Mouse (Mus musculus): ENCODE measurements around the gene Slc24a3. TPM values are rescaled to one million over a fixed set of nuclear protein-coding genes. Genes with fewer than 3 reads are reported as not detected.

Gene Slc24a3
- polyA plus RNA-seq, 1 experiment from 2014 or later, result 8.8 TPM

DNA sequence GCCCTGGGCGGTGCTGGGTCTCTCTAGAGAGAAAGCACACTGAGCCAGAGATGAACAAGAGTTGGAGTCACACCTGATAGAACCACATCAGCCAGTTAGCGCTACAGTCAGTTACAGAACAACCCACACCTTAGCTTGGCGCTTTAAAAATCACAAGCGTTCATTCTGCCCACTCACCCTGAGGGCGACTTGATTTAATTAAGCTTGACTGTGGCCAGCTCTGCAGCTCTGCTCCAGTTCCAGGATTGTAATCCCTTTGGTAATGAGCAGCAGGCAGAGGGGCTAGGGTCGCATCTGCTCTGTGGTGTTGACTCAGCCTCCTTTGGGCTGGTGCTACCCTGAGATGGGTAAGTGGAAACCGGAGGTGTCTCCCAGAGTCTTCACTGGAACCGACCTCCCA, 446.2 kb downstream of the Slc24a3 start:
- Histone ChIP-seq H3K27ac (ENCODE audit: low read depth) (no peak overlapping the region), H3K4me1 (replicated peaks; ENCODE audit: control insufficient read depth, insufficient read depth, low read length) (no peaks in the 10 kb centered on the region), H3K4me2 (ENCODE audit: low read length) (no peak overlapping the region), H3K4me3 (ENCODE audit: low read depth, low read length) (no peak overlapping the region), H3K9ac (ENCODE audit: low read length) (no peak overlapping the region), H3K9me3 (ENCODE audit: control insufficient read depth, low read length) (no peaks in the 10 kb centered on the region), H3K36me3 (ENCODE audit: control insufficient read depth, insufficient read depth, low read length) (no peaks in the 10 kb centered on the region), H3K27me3 (replicated peaks; ENCODE audit: control insufficient read depth, insufficient read depth, low read length) (no peaks in the 10 kb centered on the region)
- DNase-seq (ENCODE audit: low spot score) (no peak), ATAC-seq (replicated peaks; ENCODE audit: low FRiP score, low TSS enrichment, low read depth) (no peak)
- 88% methylated on average over 8 of the region's 8 CpGs for WGBS

- no peaks in the 10 kb centered on the region for H3K9me3 ChIP-seq (ENCODE audit: control insufficient read depth, low read length)
- no peak overlapping the region for H3K27ac ChIP-seq (ENCODE audit: low read depth)
- no peak for ATAC-seq (replicated peaks; ENCODE audit: low FRiP score, low TSS enrichment, low read depth)
- H3K4me2 ChIP-seq (ENCODE audit: low read length), result no peak overlapping the region
- H3K27me3 ChIP-seq (replicated peaks; ENCODE audit: control insufficient read depth, insufficient read depth, low read length), result no peaks in the 10 kb centered on the region
- no peak overlapping the region for H3K4me3 ChIP-seq (ENCODE audit: low read depth, low read length)
- WGBS, result 55% methylated on average over 4 of the region's 4 CpGs
- no peaks in the 10 kb centered on the region for H3K36me3 ChIP-seq (ENCODE audit: control insufficient read depth, insufficient read depth, low read length)
- peaks cover 11% of the 10 kb centered on the region for H3K4me1 ChIP-seq (replicated peaks; ENCODE audit: control insufficient read depth, insufficient read depth, low read length)
- no peak overlapping the region for H3K9ac ChIP-seq (ENCODE audit: low read length)
- no peak for DNase-seq (ENCODE audit: low spot score)
Measured at GRCm38 (mm10) chr2:145619688-145620087, 452.1 kb downstream of the Slc24a3 start.

GRCm38 (mm10) chr2:145620709-145621108, 453.2 kb downstream of the Slc24a3 start:
- Histone ChIP-seq H3K9me3 (ENCODE audit: control insufficient read depth, low read length) (no peaks in the 10 kb centered on the region), H3K27me3 (replicated peaks; ENCODE audit: control insufficient read depth, insufficient read depth, low read length) (no peaks in the 10 kb centered on the region), H3K4me1 (replicated peaks; ENCODE audit: control insufficient read depth, insufficient read depth, low read length) (peaks cover 11% of the 10 kb centered on the region), H3K9ac (ENCODE audit: low read length) (no peak overlapping the region), H3K4me2 (ENCODE audit: low read length) (no peak overlapping the region), H3K27ac (ENCODE audit: low read depth) (peak overlapping the region; percentile 47), H3K4me3 (ENCODE audit: low read depth, low read length) (no peak overlapping the region), H3K36me3 (ENCODE audit: control insufficient read depth, insufficient read depth, low read length) (no peaks in the 10 kb centered on the region)
- ATAC-seq (replicated peaks; ENCODE audit: low FRiP score, low TSS enrichment, low read depth) (0 out of 2 replicates have a peak, but pooled peaks have one; percentile 19), DNase-seq (ENCODE audit: low spot score) (no peak)

- Histone ChIP-seq H3K27me3 (replicated peaks; ENCODE audit: control insufficient read depth, insufficient read depth, low read length) (no peaks in the 10 kb centered on the region), H3K4me2 (ENCODE audit: low read length) (no peak overlapping the region), H3K4me3 (ENCODE audit: low read depth, low read length) (no peak overlapping the region), H3K27ac (ENCODE audit: low read depth) (peak overlapping the region; percentile 47), H3K9me3 (ENCODE audit: control insufficient read depth, low read length) (no peaks in the 10 kb centered on the region), H3K4me1 (replicated peaks; ENCODE audit: control insufficient read depth, insufficient read depth, low read length) (peaks cover 11% of the 10 kb centered on the region), H3K36me3 (ENCODE audit: control insufficient read depth, insufficient read depth, low read length) (no peaks in the 10 kb centered on the region), H3K9ac (ENCODE audit: low read length) (no peak overlapping the region)
- WGBS, result 16% methylated on average over 9 of the region's 9 CpGs
- DNase-seq (ENCODE audit: low spot score), result no peak
- no peak for ATAC-seq (replicated peaks; ENCODE audit: low FRiP score, low TSS enrichment, low read depth)
Measured at GRCm38 (mm10) chr2:145621119-145621518, 453.6 kb downstream of the Slc24a3 start.

DNA sequence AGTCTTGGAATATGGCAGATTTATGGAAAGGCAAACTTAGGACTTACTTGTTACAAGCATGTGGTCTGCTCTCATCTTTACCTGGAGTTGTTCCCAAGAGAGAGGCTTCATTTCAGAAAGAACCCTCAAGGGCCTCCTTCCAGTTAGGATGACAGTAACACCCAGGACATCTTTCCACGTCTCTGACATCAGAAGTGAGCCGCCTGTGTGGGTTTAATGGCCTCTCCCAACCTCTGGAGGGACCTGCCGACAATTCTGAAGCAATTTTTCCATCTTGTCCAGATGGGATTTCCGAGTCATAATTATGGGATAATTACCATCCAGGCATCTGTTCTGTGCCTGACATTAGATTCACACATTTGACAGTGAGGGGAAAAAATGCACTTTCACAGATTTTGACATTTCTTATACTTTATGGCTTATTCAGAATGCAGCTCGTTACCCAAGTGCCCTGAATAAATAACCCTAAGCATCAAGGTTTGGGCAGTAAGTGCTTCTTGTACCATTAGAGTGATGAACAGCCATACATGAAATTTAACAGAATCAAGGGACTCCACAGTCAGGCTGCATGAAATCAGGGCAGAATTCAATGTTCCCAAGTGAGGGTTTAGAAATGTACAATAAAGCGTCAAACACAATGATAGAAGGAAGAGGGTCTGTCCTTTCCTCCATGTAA, 463.7 kb downstream of the Slc24a3 start:
- peak overlapping the region; percentile 19; the same call in 1 of the 2 replicates for H3K27ac ChIP-seq (ENCODE audit: low read depth)
- ATAC-seq (replicated peaks; ENCODE audit: low FRiP score, low TSS enrichment, low read depth), result no peak
- no peak overlapping the region for H3K4me3 ChIP-seq (ENCODE audit: low read depth, low read length)
- no peaks in the 10 kb centered on the region; the same call in 1 of the 2 replicates for H3K36me3 ChIP-seq (ENCODE audit: control insufficient read depth, insufficient read depth, low read length)
- no peaks in the 10 kb centered on the region for H3K9me3 ChIP-seq (ENCODE audit: control insufficient read depth, low read length)
- H3K4me2 ChIP-seq (ENCODE audit: low read length), result no peak overlapping the region
- H3K27me3 ChIP-seq (replicated peaks; ENCODE audit: control insufficient read depth, insufficient read depth, low read length), result no peaks in the 10 kb centered on the region
- 69% methylated on average over 6 of the region's 6 CpGs for WGBS
- DNase-seq (ENCODE audit: low spot score), result no peak
- no peak overlapping the region for H3K9ac ChIP-seq (ENCODE audit: low read length)
- peaks cover 3% of the 10 kb centered on the region; the same call in 1 of the 2 replicates for H3K4me1 ChIP-seq (replicated peaks; ENCODE audit: control insufficient read depth, insufficient read depth, low read length)

DNA sequence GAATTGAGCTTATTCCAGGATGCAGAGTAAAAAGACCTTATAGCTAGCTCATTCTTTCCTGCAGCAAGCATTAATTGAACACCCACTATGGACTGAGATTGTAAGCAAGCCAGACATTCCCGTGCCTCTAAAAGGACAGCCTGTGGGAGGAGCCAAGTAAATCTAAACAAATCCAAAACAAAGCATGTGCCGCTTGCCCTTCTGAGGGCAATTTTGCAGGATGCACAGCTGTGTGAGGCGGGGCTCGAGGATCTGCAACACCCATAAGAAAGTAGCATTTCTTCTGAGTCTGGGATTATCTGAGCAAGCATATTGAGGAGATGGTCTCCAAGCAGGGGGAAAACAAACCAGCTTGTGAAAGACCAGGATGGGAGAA, 464.2 kb downstream of the Slc24a3 start:
- no peaks in the 10 kb centered on the region; the same call in 1 of the 2 replicates for H3K36me3 ChIP-seq (ENCODE audit: control insufficient read depth, insufficient read depth, low read length)
- no peak overlapping the region for H3K4me2 ChIP-seq (ENCODE audit: low read length)
- no peaks in the 10 kb centered on the region for H3K9me3 ChIP-seq (ENCODE audit: control insufficient read depth, low read length)
- no peak overlapping the region for H3K9ac ChIP-seq (ENCODE audit: low read length)
- ATAC-seq (replicated peaks; ENCODE audit: low FRiP score, low TSS enrichment, low read depth), result no peak
- no peak for DNase-seq (ENCODE audit: low spot score)
- H3K27me3 ChIP-seq (replicated peaks; ENCODE audit: control insufficient read depth, insufficient read depth, low read length), result no peaks in the 10 kb centered on the region
- peak overlapping the region; percentile 19; the same call in 1 of the 2 replicates for H3K27ac ChIP-seq (ENCODE audit: low read depth)
- H3K4me3 ChIP-seq (ENCODE audit: low read depth, low read length), result no peak overlapping the region
- 20% methylated on average over 4 of the region's 4 CpGs for WGBS
- H3K4me1 ChIP-seq (replicated peaks; ENCODE audit: control insufficient read depth, insufficient read depth, low read length), result peaks cover 3% of the 10 kb centered on the region; the same call in 1 of the 2 replicates

- H3K9me3 ChIP-seq (ENCODE audit: control insufficient read depth, low read length), result no peaks in the 10 kb centered on the region
- H3K9ac ChIP-seq (ENCODE audit: low read length), result no peak overlapping the region
- no peak overlapping the region for H3K4me3 ChIP-seq (ENCODE audit: low read depth, low read length)
- no peak for ATAC-seq (replicated peaks; ENCODE audit: low FRiP score, low TSS enrichment, low read depth)
- H3K27ac ChIP-seq (ENCODE audit: low read depth), result no peak overlapping the region
- no peaks in the 10 kb centered on the region for H3K27me3 ChIP-seq (replicated peaks; ENCODE audit: control insufficient read depth, insufficient read depth, low read length)
- DNase-seq (ENCODE audit: low spot score), result no peak
- peaks cover 3% of the 10 kb centered on the region; the same call in 1 of the 2 replicates for H3K4me1 ChIP-seq (replicated peaks; ENCODE audit: control insufficient read depth, insufficient read depth, low read length)
- WGBS, result 62% methylated on average over 5 of the region's 5 CpGs
- H3K4me2 ChIP-seq (ENCODE audit: low read length), result no peak overlapping the region
- no peaks in the 10 kb centered on the region; the same call in 1 of the 2 replicates for H3K36me3 ChIP-seq (ENCODE audit: control insufficient read depth, insufficient read depth, low read length)
Measured at GRCm38 (mm10) chr2:145633811-145634210, 466.3 kb downstream of the Slc24a3 start.

- 64% methylated on average over 21 of the region's 21 CpGs for WGBS
- H3K9ac ChIP-seq (ENCODE audit: low read length), result no peak overlapping the region
- no peak for DNase-seq (ENCODE audit: low spot score)
Measured at GRCm38 (mm10) chr2:145640255-145640984, 472.9 kb downstream of the Slc24a3 start.

More at GRCm38 (mm10) chr2:145640255-145640984, 472.9 kb downstream of the Slc24a3 start:
- Histone ChIP-seq H3K4me2 (ENCODE audit: low read length) (no peak overlapping the region), H3K36me3 (ENCODE audit: control insufficient read depth, insufficient read depth, low read length) (no peaks in the 10 kb centered on the region; the same call in 1 of the 2 replicates), H3K4me3 (ENCODE audit: low read depth, low read length) (no peak overlapping the region), H3K4me1 (replicated peaks; ENCODE audit: control insufficient read depth, insufficient read depth, low read length) (no peaks in the 10 kb centered on the region), H3K9me3 (ENCODE audit: control insufficient read depth, low read length) (no peaks in the 10 kb centered on the region), H3K27ac (ENCODE audit: low read depth) (no peak overlapping the region), H3K27me3 (replicated peaks; ENCODE audit: control insufficient read depth, insufficient read depth, low read length) (no peaks in the 10 kb centered on the region)
- no peak for ATAC-seq (replicated peaks; ENCODE audit: low FRiP score, low TSS enrichment, low read depth)
